Mouse (Mus musculus): ENCODE measurements around the gene Fkbp11. TPM values are rescaled to one million over a fixed set of nuclear protein-coding genes. Genes with fewer than 3 reads are reported as not detected.
A peak's percentile ranks its signal among the peaks of the same experiment; 100 is the strongest.

Fkbp11 gene
- polyA plus RNA-seq, 1 experiment from 2014 or later = 12.1 TPM

DNA sequence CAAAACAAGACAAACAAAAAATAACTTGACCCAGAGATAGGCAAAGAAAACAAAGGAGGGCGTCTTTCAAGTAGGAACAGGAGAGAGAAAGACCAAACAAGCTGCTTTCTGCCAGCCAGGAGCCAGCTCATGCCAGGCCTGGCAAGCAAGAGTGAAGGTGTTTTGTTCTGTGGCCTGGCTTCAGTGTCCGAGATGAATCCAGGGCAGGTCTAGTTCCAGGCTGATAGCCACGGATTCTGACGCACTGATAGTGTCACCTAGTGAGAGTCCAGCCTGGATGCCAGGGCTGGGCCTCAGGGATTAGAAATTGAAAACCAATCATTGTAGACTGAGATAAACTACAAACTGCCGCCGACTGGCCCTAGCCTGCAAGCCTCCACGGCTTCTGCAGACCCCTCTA, 50.0 kb downstream of the Fkbp11 start:
- Histone ChIP-seq H3K36me3 (ENCODE audit: control insufficient read depth, insufficient read depth, low read length) (no peaks in the 10 kb centered on the region), H3K27ac (ENCODE audit: low read depth, low read length) (no peak overlapping the region), H3K4me3 (ENCODE audit: low read depth, low read length) (no peak overlapping the region), H3K27me3 (ENCODE audit: control insufficient read depth, insufficient read depth, low read length) (peaks cover 13% of the 10 kb centered on the region; the same call in 1 of the 2 replicates), H3K9ac (ENCODE audit: low read length) (no peak overlapping the region), H3K4me1 (ENCODE audit: control insufficient read depth, insufficient read depth, low read length) (peaks cover 32% of the 10 kb centered on the region), H3K4me2 (ENCODE audit: low read depth) (no peak overlapping the region; the same call in 1 of the 2 replicates), H3K9me3 (ENCODE audit: control insufficient read depth, low read length) (no peaks in the 10 kb centered on the region)
- WGBS = 78% methylated on average over 7 of the region's 7 CpGs
- ATAC-seq (ENCODE audit: insufficient read depth, low FRiP score, low TSS enrichment) = no peak
- DNase-seq (ENCODE audit: low spot score) = no peak

DNA sequence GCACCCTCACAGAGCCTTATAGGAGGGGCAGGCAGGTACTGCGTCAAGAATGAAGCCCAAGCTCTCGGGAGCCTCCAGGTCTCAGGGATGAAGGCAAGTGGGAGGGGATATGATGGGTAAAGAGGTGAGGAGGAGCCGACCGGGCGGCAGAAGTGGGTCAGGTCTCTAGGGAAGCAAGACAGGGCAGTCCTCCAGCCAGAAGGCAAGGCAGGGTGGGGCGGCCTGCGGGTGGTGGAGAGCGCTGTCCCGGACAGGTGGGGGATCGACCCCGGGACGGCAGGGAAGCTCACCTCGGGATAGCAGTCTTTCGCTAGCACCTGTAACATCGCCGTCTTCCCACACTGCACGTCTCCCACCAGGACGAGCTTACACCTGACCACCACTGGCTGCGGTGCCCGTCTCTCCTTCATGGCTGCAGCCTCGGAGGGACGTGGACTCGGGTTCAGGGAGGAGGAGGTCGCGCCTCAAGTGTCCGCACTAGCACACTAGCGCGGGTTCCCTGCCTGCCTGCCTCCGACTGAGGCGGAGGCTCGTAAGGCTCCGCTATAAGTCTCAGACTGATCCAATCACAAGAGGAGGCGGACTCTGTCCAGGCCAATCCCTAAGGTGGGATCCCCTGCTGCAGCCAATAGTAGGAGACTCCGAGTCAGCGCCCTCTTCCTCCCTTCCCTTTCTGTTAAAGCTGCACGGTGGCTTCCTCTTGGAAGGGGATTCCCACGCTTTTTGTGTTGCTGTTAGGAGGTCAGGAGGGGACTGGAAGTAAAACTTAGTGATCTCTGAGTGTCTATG, 50.9 kb downstream of the Fkbp11 start, which contains the start of gene Rnd1:
Gene Rnd1 (minus strand): TSS at position 522 of the 789 bp plus-strand sequence.
- H3K4me3 ChIP-seq (ENCODE audit: low read depth, low read length) = peak within 1 kb of the TSS; percentile 48
- DNase-seq (ENCODE audit: low spot score) = peak; percentile 89
- ATAC-seq (ENCODE audit: insufficient read depth, low FRiP score, low TSS enrichment) = peak; percentile 91
- H3K9me3 ChIP-seq (ENCODE audit: control insufficient read depth, low read length) = no peaks in the 10 kb centered on the region
- no peak within 1 kb of the TSS for H3K27ac ChIP-seq (ENCODE audit: low read depth, low read length)
- no peaks in the 10 kb centered on the region for H3K36me3 ChIP-seq (ENCODE audit: control insufficient read depth, insufficient read depth, low read length)
- WGBS = 1% methylated on average over 37 of the region's 37 CpGs
- peaks cover 32% of the 10 kb centered on the region for H3K4me1 ChIP-seq (ENCODE audit: control insufficient read depth, insufficient read depth, low read length)
- H3K9ac ChIP-seq (ENCODE audit: low read length) = peak within 1 kb of the TSS; percentile 61
- H3K27me3 ChIP-seq (ENCODE audit: control insufficient read depth, insufficient read depth, low read length) = peaks cover 13% of the 10 kb centered on the region; the same call in 1 of the 2 replicates
- H3K4me2 ChIP-seq (ENCODE audit: low read depth) = peak within 1 kb of the TSS; percentile 87

DNA sequence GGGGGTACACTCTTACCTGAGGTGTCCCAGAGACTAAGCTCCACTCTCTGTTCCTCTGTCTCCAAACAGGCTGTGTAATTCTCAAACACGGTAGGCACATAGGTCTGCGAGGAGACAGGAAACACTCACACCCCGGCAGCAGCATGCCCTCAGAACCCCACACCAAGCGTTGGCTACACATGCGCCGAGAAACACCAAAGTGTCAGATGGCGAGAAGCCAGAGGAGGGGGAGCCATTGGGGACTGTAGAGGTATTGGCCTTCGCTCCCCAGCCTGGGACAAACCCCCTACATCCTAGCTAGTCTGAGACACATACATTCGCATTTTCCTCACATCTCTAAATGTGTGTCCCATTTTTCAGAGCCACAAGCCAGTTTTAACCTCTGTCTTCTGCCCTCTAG, 51.5 kb downstream of the Fkbp11 start:
- Histone ChIP-seq H3K36me3 (ENCODE audit: control insufficient read depth, insufficient read depth, low read length) (no peaks in the 10 kb centered on the region), H3K9ac (ENCODE audit: low read length) (peak overlapping the region; percentile 61), H3K4me3 (ENCODE audit: low read depth, low read length) (peak overlapping the region; percentile 48), H3K27ac (ENCODE audit: low read depth, low read length) (no peak overlapping the region), H3K4me1 (ENCODE audit: control insufficient read depth, insufficient read depth, low read length) (peaks cover 32% of the 10 kb centered on the region), H3K27me3 (ENCODE audit: control insufficient read depth, insufficient read depth, low read length) (peaks cover 13% of the 10 kb centered on the region; the same call in 1 of the 2 replicates), H3K9me3 (ENCODE audit: control insufficient read depth, low read length) (no peaks in the 10 kb centered on the region), H3K4me2 (ENCODE audit: low read depth) (peak overlapping the region; percentile 87)
- DNase-seq (ENCODE audit: low spot score) = peak; percentile 17
- WGBS = 0% methylated on average over 9 of the region's 9 CpGs
- no peak for ATAC-seq (ENCODE audit: insufficient read depth, low FRiP score, low TSS enrichment)

- peaks cover 32% of the 10 kb centered on the region for H3K4me1 ChIP-seq (ENCODE audit: control insufficient read depth, insufficient read depth, low read length)
- peaks cover 13% of the 10 kb centered on the region; the same call in 1 of the 2 replicates for H3K27me3 ChIP-seq (ENCODE audit: control insufficient read depth, insufficient read depth, low read length)
- DNase-seq (ENCODE audit: low spot score) (peak; percentile 25), ATAC-seq (ENCODE audit: insufficient read depth, low FRiP score, low TSS enrichment) (no peak)
- WGBS = 5% methylated on average over 14 of the region's 14 CpGs
- peak overlapping the region; percentile 87 for H3K4me2 ChIP-seq (ENCODE audit: low read depth)
- H3K27ac ChIP-seq (ENCODE audit: low read depth, low read length) = no peak overlapping the region
- peak overlapping the region; percentile 48 for H3K4me3 ChIP-seq (ENCODE audit: low read depth, low read length)
- peak overlapping the region; percentile 61 for H3K9ac ChIP-seq (ENCODE audit: low read length)
- H3K9me3 ChIP-seq (ENCODE audit: control insufficient read depth, low read length) = no peaks in the 10 kb centered on the region
- H3K36me3 ChIP-seq (ENCODE audit: control insufficient read depth, insufficient read depth, low read length) = no peaks in the 10 kb centered on the region
Observed at GRCm38 (mm10) chr15:98675634-98676250, 52.3 kb downstream of the Fkbp11 start.

GRCm38 (mm10) chr15:98674994-98675545, 52.9 kb downstream of the Fkbp11 start:
- Histone ChIP-seq H3K9ac (ENCODE audit: low read length) (peak overlapping the region; percentile 61), H3K36me3 (ENCODE audit: control insufficient read depth, insufficient read depth, low read length) (no peaks in the 10 kb centered on the region), H3K27me3 (ENCODE audit: control insufficient read depth, insufficient read depth, low read length) (peaks cover 13% of the 10 kb centered on the region; the same call in 1 of the 2 replicates), H3K4me1 (ENCODE audit: control insufficient read depth, insufficient read depth, low read length) (peaks cover 32% of the 10 kb centered on the region), H3K9me3 (ENCODE audit: control insufficient read depth, low read length) (no peaks in the 10 kb centered on the region), H3K27ac (ENCODE audit: low read depth, low read length) (peak overlapping the region; percentile 49; the same call in 1 of the 2 replicates), H3K4me2 (ENCODE audit: low read depth) (peak overlapping the region; percentile 87), H3K4me3 (ENCODE audit: low read depth, low read length) (peak overlapping the region; percentile 48)
- DNase-seq (ENCODE audit: low spot score) (peak; percentile 36), ATAC-seq (ENCODE audit: insufficient read depth, low FRiP score, low TSS enrichment) (peak; percentile 31)
- 15% methylated on average over 11 of the region's 11 CpGs for WGBS

Other genes with a start within 250 kb of the Fkbp11 start
- 0.45 TPM in 1 of 2 replicates, not detected in the other for gene Lalba, start 245.5 kb downstream of the Fkbp11 start, polyA plus RNA-seq (2014; fragmentation: Nextera tagmentation; extraction: Ambion mirVana)
- gene Olfr279, start 235.8 kb downstream of the Fkbp11 start, polyA plus RNA-seq (2014; fragmentation: Nextera tagmentation; extraction: Ambion mirVana) = not detected in 2 replicates
- 142 and 143 TPM in 2 replicates for gene Kansl2, start 193.9 kb downstream of the Fkbp11 start, polyA plus RNA-seq (2014; fragmentation: Nextera tagmentation; extraction: Ambion mirVana)
- gene Ccnt1, start 157.3 kb downstream of the Fkbp11 start, polyA plus RNA-seq (2014; fragmentation: Nextera tagmentation; extraction: Ambion mirVana) = 62.2 and 65.6 TPM in 2 replicates
- gene 4930415O20Rik, start 157.2 kb downstream of the Fkbp11 start, polyA plus RNA-seq (2014; fragmentation: Nextera tagmentation; extraction: Ambion mirVana) = not detected in 2 replicates
- 11.4 and 12.7 TPM in 2 replicates for gene Adcy6, start 118.1 kb downstream of the Fkbp11 start, polyA plus RNA-seq (2014; fragmentation: Nextera tagmentation; extraction: Ambion mirVana)
- gene Cacnb3, start 97.4 kb downstream of the Fkbp11 start, polyA plus RNA-seq (2014; fragmentation: Nextera tagmentation; extraction: Ambion mirVana) = 57.4 and 58.4 TPM in 2 replicates
- gene Ddx23, start 65.3 kb downstream of the Fkbp11 start, polyA plus RNA-seq (2014; fragmentation: Nextera tagmentation; extraction: Ambion mirVana) = 19.5 and 24.1 TPM in 2 replicates
- gene Rnd1, start 50.7 kb downstream of the Fkbp11 start, polyA plus RNA-seq (2014; fragmentation: Nextera tagmentation; extraction: Ambion mirVana) = 5.2 and 5.3 TPM in 2 replicates
- gene Ccdc65, start 20.0 kb downstream of the Fkbp11 start, polyA plus RNA-seq (2014; fragmentation: Nextera tagmentation; extraction: Ambion mirVana) = 0.70 and 0.96 TPM in 2 replicates
- 42.0 and 44.0 TPM in 2 replicates for gene Arf3, start 35.0 kb upstream of the Fkbp11 start, polyA plus RNA-seq (2014; fragmentation: Nextera tagmentation; extraction: Ambion mirVana)
- gene Wnt10b, start 50.0 kb upstream of the Fkbp11 start, polyA plus RNA-seq (2014; fragmentation: Nextera tagmentation; extraction: Ambion mirVana) = 0.51 and 0.95 TPM in 2 replicates
- gene Wnt1, start 61.7 kb upstream of the Fkbp11 start, polyA plus RNA-seq (2014; fragmentation: Nextera tagmentation; extraction: Ambion mirVana) = 11.8 and 12.9 TPM in 2 replicates
- 0.48 and 0.78 TPM in 2 replicates for gene Ddn, start 81.3 kb upstream of the Fkbp11 start, polyA plus RNA-seq (2014; fragmentation: Nextera tagmentation; extraction: Ambion mirVana)
- 73.1 and 74.0 TPM in 2 replicates for gene Prkag1, start 103.3 kb upstream of the Fkbp11 start, polyA plus RNA-seq (2014; fragmentation: Nextera tagmentation; extraction: Ambion mirVana)
- 14.7 and 16.3 TPM in 2 replicates for gene Kmt2d, start 143.0 kb upstream of the Fkbp11 start, polyA plus RNA-seq (2014; fragmentation: Nextera tagmentation; extraction: Ambion mirVana)
- gene Rhebl1, start 166.3 kb upstream of the Fkbp11 start, polyA plus RNA-seq (2014; fragmentation: Nextera tagmentation; extraction: Ambion mirVana) = 18.9 and 19.8 TPM in 2 replicates
- 0.44 and 2.3 TPM in 2 replicates for gene Dhh, start 170.3 kb upstream of the Fkbp11 start, polyA plus RNA-seq (2014; fragmentation: Nextera tagmentation; extraction: Ambion mirVana)
- 7.1 and 8.9 TPM in 2 replicates for gene Lmbr1l, start 190.0 kb upstream of the Fkbp11 start, polyA plus RNA-seq (2014; fragmentation: Nextera tagmentation; extraction: Ambion mirVana)
- 1,967 and 2,051 TPM in 2 replicates for gene Tuba1b, start 206.4 kb upstream of the Fkbp11 start, polyA plus RNA-seq (2014; fragmentation: Nextera tagmentation; extraction: Ambion mirVana)
- not detected in 2 replicates for gene Gm49450, start 225.4 kb upstream of the Fkbp11 start, polyA plus RNA-seq (2014; fragmentation: Nextera tagmentation; extraction: Ambion mirVana)
- 8,277 and 8,733 TPM in 2 replicates for gene Tuba1a, start 225.5 kb upstream of the Fkbp11 start, polyA plus RNA-seq (2014; fragmentation: Nextera tagmentation; extraction: Ambion mirVana)